Mouse (Mus musculus): ENCODE data around the gene Lyst. TPM values are rescaled to one million over a fixed set of nuclear protein-coding genes. Genes with fewer than 3 reads are reported as not detected.
"Not testable (repeated sequence)": the region's sequence is repeated elsewhere in the genome, so short reads cannot be mapped to it uniquely, and the experiment has no call there.

The Lyst gene
- polyA plus RNA-seq, 1 experiment from 2014 or later: 2.8 TPM

- Histone ChIP-seq H3K27ac (no peak overlapping the region), H3K36me3 (no peaks in the 10 kb centered on the region), H3K4me3 (replicated peaks) (no peak overlapping the region), H3K27me3 (replicated peaks) (no peaks in the 10 kb centered on the region), H3K9ac (no peak overlapping the region), H3K4me2 (replicated peaks) (no peak overlapping the region), H3K4me1 (replicated peaks) (no peaks in the 10 kb centered on the region), H3K9me3 (no peaks in the 10 kb centered on the region)
- WGBS: 70% methylated on average over 1 of the region's 1 CpGs
- ATAC-seq: 0 out of 2 replicates have a peak, but pooled peaks have one; percentile 39
These were observed 22.7 kb downstream of the Lyst start for GRCm38 (mm10) chr13:13612882-13613281.

GRCm38 (mm10) chr13:13614235-13614634 lies 24.0 kb downstream of the Lyst start:
- Histone ChIP-seq H3K4me1 (replicated peaks) (no peaks in the 10 kb centered on the region), H3K27me3 (replicated peaks) (no peaks in the 10 kb centered on the region), H3K4me3 (replicated peaks) (no peak overlapping the region), H3K36me3 (no peaks in the 10 kb centered on the region), H3K9ac (no peak overlapping the region), H3K27ac (no peak overlapping the region), H3K4me2 (replicated peaks) (no peak overlapping the region), H3K9me3 (no peaks in the 10 kb centered on the region)
- ATAC-seq: no peak
- 92% methylated on average over 4 of the region's 4 CpGs for WGBS

GRCm38 (mm10) chr13:13621456-13621855 lies 31.3 kb downstream of the Lyst start:
- H3K4me2 ChIP-seq (replicated peaks): no peak overlapping the region
- H3K36me3 ChIP-seq: no peaks in the 10 kb centered on the region
- WGBS: 83% methylated on average over 5 of the region's 5 CpGs
- no peaks in the 10 kb centered on the region for H3K4me1 ChIP-seq (replicated peaks)
- H3K9ac ChIP-seq: no peak overlapping the region
- H3K27me3 ChIP-seq (replicated peaks): no peaks in the 10 kb centered on the region
- no peak overlapping the region for H3K27ac ChIP-seq
- H3K4me3 ChIP-seq (replicated peaks): no peak overlapping the region
- H3K9me3 ChIP-seq: no peaks in the 10 kb centered on the region
- no peak for ATAC-seq

GRCm38 (mm10) chr13:13622565-13622964 lies 32.4 kb downstream of the Lyst start:
- Histone ChIP-seq H3K4me2 (replicated peaks) (no peak overlapping the region), H3K27ac (no peak overlapping the region), H3K9me3 (no peaks in the 10 kb centered on the region), H3K9ac (no peak overlapping the region), H3K4me3 (replicated peaks) (no peak overlapping the region), H3K4me1 (replicated peaks) (no peaks in the 10 kb centered on the region), H3K36me3 (no peaks in the 10 kb centered on the region), H3K27me3 (replicated peaks) (no peaks in the 10 kb centered on the region)
- no peak for ATAC-seq
- WGBS: 90% methylated on average over 3 of the region's 3 CpGs

- H3K36me3 ChIP-seq: no peaks in the 10 kb centered on the region
- H3K27ac ChIP-seq: no peak overlapping the region
- no peak overlapping the region for H3K9ac ChIP-seq
- no peak for ATAC-seq
- H3K4me1 ChIP-seq (replicated peaks): no peaks in the 10 kb centered on the region
- H3K4me2 ChIP-seq (replicated peaks): no peak overlapping the region
- no peaks in the 10 kb centered on the region for H3K27me3 ChIP-seq (replicated peaks)
- H3K4me3 ChIP-seq (replicated peaks): no peak overlapping the region
- H3K9me3 ChIP-seq: no peaks in the 10 kb centered on the region
- WGBS: 82% methylated on average over 1 of the region's 1 CpGs
These were observed 43.5 kb downstream of the Lyst start for GRCm38 (mm10) chr13:13633746-13634145.

GRCm38 (mm10) chr13:13634706-13635105 lies 44.5 kb downstream of the Lyst start:
- no peak overlapping the region for H3K27ac ChIP-seq
- no peaks in the 10 kb centered on the region for H3K9me3 ChIP-seq
- WGBS: 85% methylated on average over 7 of the region's 7 CpGs
- no peaks in the 10 kb centered on the region for H3K36me3 ChIP-seq
- H3K4me1 ChIP-seq (replicated peaks): no peaks in the 10 kb centered on the region
- no peaks in the 10 kb centered on the region for H3K27me3 ChIP-seq (replicated peaks)
- ATAC-seq: no peak
- H3K4me2 ChIP-seq (replicated peaks): no peak overlapping the region
- H3K9ac ChIP-seq: no peak overlapping the region
- H3K4me3 ChIP-seq (replicated peaks): no peak overlapping the region

- H3K36me3 ChIP-seq: no peaks in the 10 kb centered on the region
- 82% methylated on average over 12 of the region's 12 CpGs for WGBS
- H3K4me2 ChIP-seq (replicated peaks): no peak overlapping the region
- H3K27ac ChIP-seq: no peak overlapping the region
- ATAC-seq: no peak
- H3K27me3 ChIP-seq (replicated peaks): no peaks in the 10 kb centered on the region
- no peaks in the 10 kb centered on the region for H3K4me1 ChIP-seq (replicated peaks)
- H3K4me3 ChIP-seq (replicated peaks): no peak overlapping the region
- no peaks in the 10 kb centered on the region for H3K9me3 ChIP-seq
- H3K9ac ChIP-seq: no peak overlapping the region
These were observed 45.0 kb downstream of the Lyst start for GRCm38 (mm10) chr13:13635224-13635623.

- Histone ChIP-seq H3K4me2 (replicated peaks) (no peak overlapping the region), H3K9me3 (no peaks in the 10 kb centered on the region), H3K4me1 (replicated peaks) (no peaks in the 10 kb centered on the region), H3K36me3 (no peaks in the 10 kb centered on the region), H3K4me3 (replicated peaks) (no peak overlapping the region), H3K27me3 (replicated peaks) (no peaks in the 10 kb centered on the region), H3K9ac (no peak overlapping the region), H3K27ac (no peak overlapping the region)
- 60% methylated on average over 3 of the region's 3 CpGs for WGBS
- no peak for ATAC-seq
These were observed 47.4 kb downstream of the Lyst start for GRCm38 (mm10) chr13:13637577-13637976.

GRCm38 (mm10) chr13:13637981-13638380 lies 47.8 kb downstream of the Lyst start:
- Histone ChIP-seq H3K4me3 (replicated peaks) (no peak overlapping the region), H3K9me3 (no peaks in the 10 kb centered on the region), H3K36me3 (no peaks in the 10 kb centered on the region), H3K4me2 (replicated peaks) (no peak overlapping the region), H3K4me1 (replicated peaks) (no peaks in the 10 kb centered on the region), H3K27me3 (replicated peaks) (no peaks in the 10 kb centered on the region), H3K27ac (no peak overlapping the region), H3K9ac (no peak overlapping the region)
- 78% methylated on average over 6 of the region's 6 CpGs for WGBS
- ATAC-seq: no peak

- Histone ChIP-seq H3K36me3 (no peaks in the 10 kb centered on the region), H3K27me3 (replicated peaks) (no peaks in the 10 kb centered on the region), H3K4me1 (replicated peaks) (no peaks in the 10 kb centered on the region), H3K27ac (no peak overlapping the region), H3K4me3 (replicated peaks) (no peak overlapping the region), H3K9me3 (no peaks in the 10 kb centered on the region), H3K4me2 (replicated peaks) (no peak overlapping the region), H3K9ac (no peak overlapping the region)
- no peak for ATAC-seq
- WGBS: 74% methylated on average over 4 of the region's 4 CpGs
These were observed 48.5 kb downstream of the Lyst start for GRCm38 (mm10) chr13:13638725-13639124.

GRCm38 (mm10) chr13:13647296-13647695 lies 57.1 kb downstream of the Lyst start:
- Histone ChIP-seq H3K27ac (no peak overlapping the region), H3K9ac (no peak overlapping the region), H3K27me3 (replicated peaks) (no peaks in the 10 kb centered on the region), H3K4me1 (replicated peaks) (no peaks in the 10 kb centered on the region), H3K4me3 (replicated peaks) (no peak overlapping the region), H3K36me3 (no peaks in the 10 kb centered on the region), H3K9me3 (no peaks in the 10 kb centered on the region), H3K4me2 (replicated peaks) (no peak overlapping the region)
- no peak for ATAC-seq
- WGBS: 87% methylated on average over 3 of the region's 3 CpGs

- H3K4me1 ChIP-seq (replicated peaks): no peaks in the 10 kb centered on the region
- WGBS: 95% methylated on average over 3 of the region's 3 CpGs
These were observed 65.3 kb downstream of the Lyst start for GRCm38 (mm10) chr13:13655453-13655852.

GRCm38 (mm10) chr13:13666103-13666502 lies 75.9 kb downstream of the Lyst start:
- WGBS: 74% methylated on average over 2 of the region's 2 CpGs
- not testable (repeated sequence) for H3K4me2 ChIP-seq (replicated peaks)

More at GRCm38 (mm10) chr13:13655453-13655852, 65.3 kb downstream of the Lyst start:
- Histone ChIP-seq H3K27me3 (replicated peaks) (no peaks in the 10 kb centered on the region), H3K4me2 (replicated peaks) (no peak overlapping the region), H3K4me3 (replicated peaks) (no peak overlapping the region), H3K9ac (no peak overlapping the region), H3K9me3 (no peaks in the 10 kb centered on the region), H3K27ac (no peak overlapping the region), H3K36me3 (no peaks in the 10 kb centered on the region)
- no peak for ATAC-seq

More at GRCm38 (mm10) chr13:13666103-13666502, 75.9 kb downstream of the Lyst start:
- not testable (repeated sequence) for H3K27me3 ChIP-seq (replicated peaks); H3K9ac ChIP-seq; H3K27ac ChIP-seq; H3K4me3 ChIP-seq (replicated peaks); H3K36me3 ChIP-seq; ATAC-seq; H3K4me1 ChIP-seq (replicated peaks); H3K9me3 ChIP-seq
